ENCODE assay signal across 8 mouse cellular contexts in genomic region chr16:18195068-18195467, GRCm38 (mm10). TPM values are rescaled to one million over a fixed set of nuclear protein-coding genes. Genes with fewer than 3 reads are reported as not detected.
DNase-seq lines count a peak whose midpoint lies in the region; ATAC-seq and TF ChIP-seq lines count a peak whose summit lies in the region.
"Had no signal": no experiment of that assay in that cellular context is flagged by ENCODE, and none has a peak within 500 bp of the region (broad histone marks: within the 10 kb centered on the region; RNA-seq: fewer than 3 reads in every experiment).

No protein-coding gene starts in this region.

- peak overlapping the region; percentile 54; the same call in 1 of the 2 replicates for H3K27ac ChIP-seq in cortical plate, adult 2 months (ENCODE audit: insufficient read depth, low read length)
- peak overlapping the region; percentile 46 for H3K27ac ChIP-seq in intestine, embryonic 15.5 days
- peak overlapping the region; percentile 78 for H3K27ac ChIP-seq in neural tube, embryonic 13.5 days (replicated peaks)

- no peak for TF ChIP-seq CTCF in cortical plate, adult 2 months (IDR thresholded peaks at IDR 0.05; ENCODE audit: extremely low read depth, insufficient read depth, low read length)

- 0 out of 2 replicates have a peak overlapping the region, but pooled peaks have one; percentile 9 for H3K4me2 ChIP-seq in intestine, embryonic 15.5 days (replicated peaks)
- no peak overlapping the region for H3K4me2 ChIP-seq in neural tube, embryonic 13.5 days
- H3K4me2 ChIP-seq: lung, embryonic 14.5 days had no signal

- peak; percentile 86 for ATAC-seq in intestine, embryonic 15.5 days
- no peak for ATAC-seq in neural tube, embryonic 13.5 days (ENCODE audit: low read depth)

- TF ChIP-seq POLR2A in cortical plate, adult 2 months (IDR thresholded peaks at IDR 0.05; ENCODE audit: extremely low read depth, insufficient read depth, low read length): peak; percentile 52; the same call in 1 of the 2 replicates

- peaks cover 9% of the 10 kb centered on the region for H3K4me1 ChIP-seq in cortical plate, adult 2 months (ENCODE audit: control insufficient read depth, insufficient read depth, low read length)
- H3K4me1 ChIP-seq in intestine, embryonic 15.5 days (replicated peaks): peaks cover 17% of the 10 kb centered on the region
- H3K4me1 ChIP-seq in neural tube, embryonic 13.5 days (replicated peaks): peaks cover 64% of the 10 kb centered on the region

- H3K36me3 ChIP-seq in intestine, embryonic 15.5 days: no peaks in the 10 kb centered on the region
- H3K36me3 ChIP-seq in neural tube, embryonic 13.5 days: no peaks in the 10 kb centered on the region

- no peaks in the 10 kb centered on the region for H3K9me3 ChIP-seq in intestine, embryonic 15.5 days
- no peaks in the 10 kb centered on the region for H3K9me3 ChIP-seq in neural tube, embryonic 13.5 days

- H3K4me3 ChIP-seq in cortical plate, adult 2 months (ENCODE audit: insufficient read depth, low read length): no peak overlapping the region
- no peak overlapping the region for H3K4me3 ChIP-seq in intestine, embryonic 15.5 days (replicated peaks)
- H3K4me3 ChIP-seq in neural tube, embryonic 13.5 days: no peak overlapping the region

- peak; percentile 92 for DNase-seq in right cerebral cortex, adult 18-20 months
- DNase-seq in right cerebral cortex, postnatal 4 days: no peak
- no peak for DNase-seq in thymus, postnatal 0 days (ENCODE audit: low spot score)
- DNase-seq in spleen, adult 12 weeks (ENCODE audit: low spot score): no peak

- WGBS in intestine, embryonic 15.5 days: 40% methylated on average over 5 of the region's 5 CpGs
- 51% methylated on average over 5 of the region's 5 CpGs for WGBS in neural tube, embryonic 13.5 days

- H3K27me3 ChIP-seq in intestine, embryonic 15.5 days (replicated peaks): no peaks in the 10 kb centered on the region
- H3K27me3 ChIP-seq in neural tube, embryonic 13.5 days: no peaks in the 10 kb centered on the region

- no peak overlapping the region for H3K9ac ChIP-seq in intestine, embryonic 15.5 days
- no peak overlapping the region for H3K9ac ChIP-seq in neural tube, embryonic 13.5 days
- H3K9ac ChIP-seq: lung, embryonic 14.5 days had no signal

RNA-seq across cellular contexts. Expression of gene Ccdc188, which starts 22.6 kb away (rescaled TPM):
- not detected in 2 replicates for polyA plus RNA-seq in cortical plate, adult 2 months (2012; rRNA removed)
- not detected in 2 replicates for polyA plus RNA-seq in intestine, embryonic 15.5 days (2015; fragmentation: Nextera tagmentation; extraction: Ambion mirVana)
- not detected in 2 replicates for polyA plus RNA-seq in neural tube, embryonic 13.5 days (2015; fragmentation: Nextera tagmentation; extraction: Ambion mirVana)
- 0.13 TPM in 1 of 2 replicates, not detected in the other for polyA plus RNA-seq in thymus, postnatal 0 days (2015; fragmentation: Nextera tagmentation; extraction: Ambion mirVana)
- polyA plus RNA-seq: lung, embryonic 14.5 days had no signal

RNA-seq across cellular contexts. Expression of gene Zdhhc8, which starts 39.9 kb away (rescaled TPM):
- polyA plus RNA-seq in cortical plate, adult 2 months (2012; rRNA removed): 176 and 186 TPM in 2 replicates
- polyA plus RNA-seq in intestine, embryonic 15.5 days (2015; fragmentation: Nextera tagmentation; extraction: Ambion mirVana): 11.5 and 11.6 TPM in 2 replicates
- 15.3 and 17.0 TPM in 2 replicates for polyA plus RNA-seq in neural tube, embryonic 13.5 days (2015; fragmentation: Nextera tagmentation; extraction: Ambion mirVana)
- polyA plus RNA-seq in thymus, postnatal 0 days (2015; fragmentation: Nextera tagmentation; extraction: Ambion mirVana): 25.2 and 27.1 TPM in 2 replicates

RNA-seq across cellular contexts. Expression of gene Trmt2a, which starts 53.4 kb away (rescaled TPM):
- 72.9 and 84.7 TPM in 2 replicates for polyA plus RNA-seq in cortical plate, adult 2 months (2012; rRNA removed)
- 102 and 107 TPM in 2 replicates for polyA plus RNA-seq in intestine, embryonic 15.5 days (2015; fragmentation: Nextera tagmentation; extraction: Ambion mirVana)
- 89.1 and 92.0 TPM in 2 replicates for polyA plus RNA-seq in neural tube, embryonic 13.5 days (2015; fragmentation: Nextera tagmentation; extraction: Ambion mirVana)
- 86.9 and 88.5 TPM in 2 replicates for polyA plus RNA-seq in thymus, postnatal 0 days (2015; fragmentation: Nextera tagmentation; extraction: Ambion mirVana)

RNA-seq across cellular contexts. Expression of gene Ranbp1, which starts 53.5 kb away (rescaled TPM):
- polyA plus RNA-seq in cortical plate, adult 2 months (2012; rRNA removed): 92.3 and 95.1 TPM in 2 replicates
- 535 and 668 TPM in 2 replicates for polyA plus RNA-seq in intestine, embryonic 15.5 days (2015; fragmentation: Nextera tagmentation; extraction: Ambion mirVana)
- polyA plus RNA-seq in neural tube, embryonic 13.5 days (2015; fragmentation: Nextera tagmentation; extraction: Ambion mirVana): 432 and 457 TPM in 2 replicates
- polyA plus RNA-seq in thymus, postnatal 0 days (2015; fragmentation: Nextera tagmentation; extraction: Ambion mirVana): 582 and 637 TPM in 2 replicates
